In genomic region chr2:80292172-80292571, GRCm38 (mm10) we compare ENCODE assay signal across 40 mouse cellular contexts. TPM values are rescaled to one million over a fixed set of nuclear protein-coding genes. Genes with fewer than 3 reads are reported as not detected.
"Had no signal": no experiment of that assay in that cellular context is flagged by ENCODE, and none has a peak within 500 bp of the region (broad histone marks: within the 10 kb centered on the region; RNA-seq: fewer than 3 reads in every experiment).

Gene Prdx6b, plus strand, starts transcription at chr2:80292472.

- H3K36me3 ChIP-seq: heart, embryonic 10.5 days; heart, embryonic 12.5 days; heart, embryonic 13.5 days; heart, embryonic 15.5 days; hindbrain, embryonic 10.5 days; hindbrain, embryonic 12.5 days; hindbrain, embryonic 13.5 days; hindbrain, embryonic 15.5 days; intestine, embryonic 15.5 days; kidney, embryonic 15.5 days had no signal

- H3K9ac ChIP-seq: heart, embryonic 12.5 days; heart, embryonic 13.5 days; heart, embryonic 15.5 days; hindbrain, embryonic 12.5 days; hindbrain, embryonic 13.5 days; hindbrain, embryonic 14.5 days; hindbrain, embryonic 15.5 days; intestine, embryonic 15.5 days; kidney, embryonic 15.5 days had no signal

- H3K9me3 ChIP-seq: heart, embryonic 10.5 days; heart, embryonic 12.5 days; heart, embryonic 13.5 days; heart, embryonic 15.5 days; hindbrain, embryonic 10.5 days; hindbrain, embryonic 12.5 days; hindbrain, embryonic 13.5 days; hindbrain, embryonic 15.5 days; intestine, embryonic 15.5 days; kidney, embryonic 15.5 days had no signal

- H3K4me1 ChIP-seq: heart, embryonic 10.5 days; heart, embryonic 12.5 days; heart, embryonic 13.5 days; heart, embryonic 15.5 days; hindbrain, embryonic 10.5 days; hindbrain, embryonic 12.5 days; hindbrain, embryonic 13.5 days; hindbrain, embryonic 15.5 days; intestine, embryonic 15.5 days; kidney, embryonic 15.5 days had no signal

- H3K4me3 ChIP-seq: heart, embryonic 10.5 days; heart, embryonic 12.5 days; heart, embryonic 13.5 days; heart, embryonic 15.5 days; hindbrain, embryonic 10.5 days; hindbrain, embryonic 12.5 days; hindbrain, embryonic 13.5 days; hindbrain, embryonic 15.5 days; intestine, embryonic 15.5 days; kidney, embryonic 15.5 days; layer of hippocampus, adult 2 months had no signal

- ATAC-seq: hindbrain, embryonic 16.5 days; hindbrain, postnatal 0 days; inflammation-experienced regulatory T-cells, adult 6 months; intestine, embryonic 15.5 days; intestine, embryonic 16.5 days; intestine, postnatal 0 days had no signal

- H3K4me2 ChIP-seq: heart, embryonic 12.5 days; heart, embryonic 13.5 days; heart, embryonic 15.5 days; hindbrain, embryonic 12.5 days; hindbrain, embryonic 13.5 days; hindbrain, embryonic 14.5 days; hindbrain, embryonic 15.5 days; intestine, embryonic 15.5 days; kidney, embryonic 15.5 days had no signal

- H3K27ac ChIP-seq: heart, embryonic 10.5 days; heart, embryonic 13.5 days; heart, embryonic 15.5 days; hindbrain, embryonic 10.5 days; hindbrain, embryonic 12.5 days; hindbrain, embryonic 13.5 days; hindbrain, embryonic 14.5 days; hindbrain, embryonic 15.5 days; hindbrain, postnatal 0 days; intestine, embryonic 15.5 days; kidney, embryonic 15.5 days; kidney, postnatal 0 days; layer of hippocampus, adult 2 months had no signal

- DNase-seq: heart, postnatal 10 days; heart, postnatal 14 days; heart, postnatal 36 days; heart, postnatal 4 days; kidney, adult 11 months; kidney, adult 18-20 months; kidney, adult 2 months; kidney, adult 8-10 months; kidney, adult 9 months; kidney, postnatal 10 days; kidney, postnatal 14 days; kidney, postnatal 25 days; kidney, postnatal 36 days; kidney, postnatal 4 days; layer of hippocampus, adult 9-11 months; layer of hippocampus, postnatal 36 days had no signal

- H3K27me3 ChIP-seq: heart, embryonic 12.5 days; heart, embryonic 13.5 days; heart, embryonic 15.5 days; hindbrain, embryonic 12.5 days; hindbrain, embryonic 13.5 days; hindbrain, embryonic 15.5 days; intestine, embryonic 15.5 days; kidney, embryonic 15.5 days had no signal

RNA-seq across cellular contexts. Expression of gene Prdx6b, which starts in this region (rescaled TPM):
- polyA plus RNA-seq: heart, embryonic 10.5 days; heart, embryonic 12.5 days; heart, embryonic 13.5 days; heart, embryonic 14.5 days; heart, embryonic 15.5 days; heart, postnatal 0 days; hindbrain, embryonic 10.5 days; hindbrain, embryonic 11.5 days; hindbrain, embryonic 12.5 days; hindbrain, embryonic 13.5 days; hindbrain, embryonic 14.5 days; hindbrain, embryonic 15.5 days; hindbrain, embryonic 16.5 days; hindbrain, postnatal 0 days; intestine, embryonic 15.5 days; intestine, embryonic 16.5 days; intestine, postnatal 0 days; kidney, embryonic 14.5 days; kidney, embryonic 15.5 days; kidney, embryonic 16.5 days; kidney, postnatal 0 days; large intestine, adult 2 months had no signal
